ENCODE assay signal across 8 mouse cellular contexts in genomic region chr11:76406702-76407583, GRCm38 (mm10). TPM values are rescaled to one million over a fixed set of nuclear protein-coding genes. Genes with fewer than 3 reads are reported as not detected.
A peak's percentile ranks its signal among the peaks of the same experiment; 100 is the strongest.
DNase-seq lines count a peak whose midpoint lies in the region; ATAC-seq lines count a peak whose summit lies in the region.

Gene Timm22 (plus strand): TSS chr11:76406952.

- peak within 1 kb of the TSS; percentile 83 for H3K4me3 ChIP-seq in intestine, embryonic 14.5 days (ENCODE audit: low read depth, low read length)

- no peaks in the 10 kb centered on the region for H3K9me3 ChIP-seq in intestine, embryonic 14.5 days (ENCODE audit: control insufficient read depth, low read length)

- H3K4me1 ChIP-seq in intestine, embryonic 14.5 days (replicated peaks; ENCODE audit: control insufficient read depth, insufficient read depth, low read length), result 0 out of 2 replicates have a peak, but pooled peaks cover 5% of the 10 kb centered on the region

- peak; percentile 94 for ATAC-seq in intestine, embryonic 14.5 days (replicated peaks; ENCODE audit: low FRiP score, low TSS enrichment, low read depth)

- under 1% methylated on average over 46 of the region's 46 CpGs for WGBS in intestine, embryonic 14.5 days

- H3K4me2 ChIP-seq in intestine, embryonic 14.5 days (ENCODE audit: low read length), result peak within 1 kb of the TSS; percentile 90

- peak within 1 kb of the TSS; percentile 83 for H3K9ac ChIP-seq in intestine, embryonic 14.5 days (ENCODE audit: low read length)

- H3K36me3 ChIP-seq in intestine, embryonic 14.5 days (ENCODE audit: control insufficient read depth, insufficient read depth, low read length), result peaks cover 23% of the 10 kb centered on the region

- no peaks in the 10 kb centered on the region for H3K27me3 ChIP-seq in intestine, embryonic 14.5 days (replicated peaks; ENCODE audit: control insufficient read depth, insufficient read depth, low read length)

- DNase-seq in adrenal gland, adult 18-20 months (ENCODE audit: low spot score in 2 of 2), result peak; percentile 93 to 98
- DNase-seq in embryo, embryonic 11 days, result peak; percentile 97
- DNase-seq in gastrocnemius, postnatal 25 days, result peak; percentile 94
- DNase-seq in intestine, embryonic 14.5 days (ENCODE audit: low spot score), result peak; percentile 99
- peak; percentile 99 for DNase-seq in left cerebral cortex, postnatal 14 days (ENCODE audit: low spot score in 2 of 2)
- DNase-seq in mesoderm, embryonic 11.5 days (ENCODE audit: low read depth, low spot score), result peak; percentile 98
- DNase-seq in right cerebral cortex, postnatal 36 days (ENCODE audit: low spot score in 2 of 2), result peak; percentile 97 to 98
- peak; percentile 97 for DNase-seq in yolk sac, embryonic 10.5 days (ENCODE audit: low spot score)

- H3K27ac ChIP-seq in intestine, embryonic 14.5 days (ENCODE audit: low read depth), result peak within 1 kb of the TSS; percentile 84

- intact Hi-C loops in left cerebral cortex, postnatal 14 days (cut with DNase I), result no loop called here

RNA-seq across cellular contexts. Expression of gene Timm22, which starts in this region (rescaled TPM):
- 10 to 100 TPM; 35.7 to 51.2 TPM for total RNA-seq in adrenal gland, adult 18-20 months (2021)
- 10 to 100 TPM; 40.4 to 40.8 TPM for total RNA-seq in gastrocnemius, postnatal 25 days (2021)
- 117 and 119 TPM in 2 replicates for polyA plus RNA-seq in intestine, embryonic 14.5 days (2014; fragmentation: Nextera tagmentation; extraction: Ambion mirVana)
- 10 to 100 TPM; 38.0 to 40.1 TPM for total RNA-seq in left cerebral cortex, postnatal 14 days (2021)

Comparison
In these comparisons a context has a peak if more than half of its experiments do, and no peak if none do; other contexts are left out.
1. Peak in every context shown above with its lines: DNase-seq, ATAC-seq, H3K4me3 ChIP-seq and H3K27ac ChIP-seq.